Mouse (Mus musculus) pancreas, adult 10 weeks (tissue): Measurements from ENCODE around the gene Prr7. TPM values are rescaled to one million over a fixed set of nuclear protein-coding genes. Genes with fewer than 3 reads are reported as not detected.

Experiments
- polyA plus RNA-seq: library from polyadenylated mRNA; stranded (reverse); fragments of 350-450 nt; fragmentation: Illumina TruSeq; extraction: RNeasy Lipid Tissue Mini Kit (QIAGEN cat#74804); gene quantifications from one replicate; pipeline ENCODE4 v1.2.3, GENCODE M21; 2015; ENCODE audit warnings: low read depth, low replicate concordance; ENCODE audit not compliant: insufficient read depth

Prr7 gene
- 0.63 TPM for polyA plus RNA-seq

DNA sequence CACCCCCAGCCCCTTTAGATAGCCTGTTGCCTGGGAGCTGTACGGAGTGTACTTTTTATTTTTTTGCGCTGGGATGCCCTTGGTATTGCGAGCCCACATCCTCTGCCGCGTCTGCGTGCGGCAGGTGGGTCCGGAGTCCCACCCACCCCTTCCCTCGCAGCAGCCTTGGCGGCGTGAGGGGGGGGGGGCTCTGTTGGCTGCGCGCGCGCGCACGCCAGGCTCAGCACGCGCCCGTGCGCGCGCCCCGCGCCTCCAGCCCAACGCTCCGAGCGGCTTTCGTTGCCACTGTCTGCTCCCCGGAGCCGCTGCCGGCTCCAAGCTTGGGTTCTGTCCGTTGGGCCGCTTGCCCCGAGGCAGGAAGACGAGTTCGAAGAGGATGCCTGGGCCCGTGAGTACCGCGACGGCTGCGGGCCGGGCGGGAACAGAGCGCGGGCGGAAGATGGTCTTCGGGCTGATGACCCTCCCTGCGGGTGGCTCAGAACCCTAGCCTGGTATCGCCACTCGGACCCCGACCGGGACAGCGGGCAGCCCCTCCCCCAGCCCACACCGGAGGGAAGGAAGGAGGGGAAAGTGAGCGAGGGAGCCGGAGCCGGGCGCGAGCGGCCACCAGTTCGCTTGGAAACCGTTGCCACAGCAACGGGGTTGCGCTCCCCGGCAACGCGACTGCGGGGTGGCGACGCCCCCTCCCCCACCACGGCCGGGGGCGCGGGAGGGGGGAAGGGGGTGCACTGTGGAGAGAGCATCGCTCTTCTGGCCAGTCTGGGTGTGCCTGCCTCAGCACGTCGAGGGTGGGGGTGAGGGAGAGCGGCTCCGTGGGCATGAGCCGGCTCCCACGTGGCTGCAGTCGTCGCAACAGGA, at the start of gene Prr7:
Prr7 (plus strand) TSS at position 241 of the 858 bp plus-strand sequence.

DNA sequence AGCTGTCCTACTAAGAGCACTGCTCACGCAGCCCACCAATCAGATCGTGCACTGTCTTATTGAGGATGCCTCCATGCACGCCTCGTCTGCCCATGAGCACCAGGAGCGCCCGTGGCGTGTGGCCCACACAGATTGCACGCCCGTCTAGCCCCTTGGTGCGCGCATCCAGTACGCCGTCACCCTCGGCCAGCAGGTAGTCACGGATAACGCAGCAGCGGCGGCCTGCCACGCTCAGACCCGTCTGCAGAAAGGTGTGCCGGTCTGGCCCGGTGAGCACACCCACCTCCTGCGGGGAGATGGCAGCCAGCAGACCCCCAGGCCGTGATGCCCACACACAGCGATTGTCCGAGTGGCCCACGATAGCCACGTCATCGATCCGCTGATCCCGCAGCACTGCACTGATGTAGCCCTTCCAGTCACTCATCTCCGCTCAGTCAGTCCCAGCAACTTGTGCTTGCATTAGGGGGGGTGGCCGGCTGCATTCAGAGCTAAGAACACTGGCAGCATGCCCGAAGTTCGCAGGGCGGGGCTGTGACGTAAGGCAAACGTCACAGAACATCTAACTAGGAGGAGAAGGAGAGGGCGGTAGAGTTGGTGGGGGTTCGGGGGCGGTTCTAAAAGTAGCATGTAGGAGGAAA, 49.2 kb upstream of the Prr7 start, which contains the start of gene Pfn3:
Pfn3 (minus strand) TSS at position 490 of the 638 bp plus-strand sequence.

DNA sequence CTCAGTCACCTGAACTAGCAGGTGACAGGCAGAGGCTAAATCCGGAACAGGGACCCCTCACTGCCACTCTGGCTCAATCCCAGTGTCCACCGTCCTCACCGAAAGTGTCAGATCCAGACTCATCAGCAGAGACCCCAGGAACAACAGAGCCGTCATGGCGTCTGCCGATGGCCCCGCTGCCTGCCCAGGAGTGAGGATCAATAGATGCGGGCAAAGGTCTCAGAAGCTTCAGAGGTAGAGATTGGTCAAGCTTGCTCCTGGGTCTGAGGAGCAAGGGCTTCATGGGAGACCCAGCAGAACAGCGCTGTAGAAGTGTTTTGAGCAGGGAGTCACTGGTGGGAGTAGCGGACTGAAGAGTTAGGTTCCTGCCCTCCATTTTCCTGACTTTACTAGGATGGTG, 37.5 kb upstream of the Prr7 start, which contains the start of gene F12:
F12 (minus strand) TSS at position 181 of the 400 bp plus-strand sequence.

DNA sequence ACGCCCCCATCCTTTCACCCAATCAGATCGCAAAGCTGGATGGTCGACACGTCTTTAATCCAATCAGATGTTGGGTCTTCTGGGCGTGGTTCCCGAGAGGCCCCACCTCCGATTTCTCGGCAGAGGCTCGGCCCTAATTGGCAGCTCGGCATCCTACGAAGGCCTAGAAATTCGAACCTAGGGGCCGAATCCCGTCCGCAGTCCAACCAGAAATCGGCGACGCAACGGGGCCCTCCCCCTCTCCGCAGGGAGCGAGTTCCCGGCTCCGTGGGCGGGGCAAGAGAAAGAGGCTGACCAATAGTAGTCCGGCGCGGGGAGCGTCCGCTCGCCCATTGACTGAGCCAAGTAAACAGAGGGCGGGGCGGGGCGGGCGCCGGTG, 19.1 kb upstream of the Prr7 start, which contains the start of gene Grk6:
Grk6 (plus strand) TSS at position 136 of the 379 bp plus-strand sequence.

DNA sequence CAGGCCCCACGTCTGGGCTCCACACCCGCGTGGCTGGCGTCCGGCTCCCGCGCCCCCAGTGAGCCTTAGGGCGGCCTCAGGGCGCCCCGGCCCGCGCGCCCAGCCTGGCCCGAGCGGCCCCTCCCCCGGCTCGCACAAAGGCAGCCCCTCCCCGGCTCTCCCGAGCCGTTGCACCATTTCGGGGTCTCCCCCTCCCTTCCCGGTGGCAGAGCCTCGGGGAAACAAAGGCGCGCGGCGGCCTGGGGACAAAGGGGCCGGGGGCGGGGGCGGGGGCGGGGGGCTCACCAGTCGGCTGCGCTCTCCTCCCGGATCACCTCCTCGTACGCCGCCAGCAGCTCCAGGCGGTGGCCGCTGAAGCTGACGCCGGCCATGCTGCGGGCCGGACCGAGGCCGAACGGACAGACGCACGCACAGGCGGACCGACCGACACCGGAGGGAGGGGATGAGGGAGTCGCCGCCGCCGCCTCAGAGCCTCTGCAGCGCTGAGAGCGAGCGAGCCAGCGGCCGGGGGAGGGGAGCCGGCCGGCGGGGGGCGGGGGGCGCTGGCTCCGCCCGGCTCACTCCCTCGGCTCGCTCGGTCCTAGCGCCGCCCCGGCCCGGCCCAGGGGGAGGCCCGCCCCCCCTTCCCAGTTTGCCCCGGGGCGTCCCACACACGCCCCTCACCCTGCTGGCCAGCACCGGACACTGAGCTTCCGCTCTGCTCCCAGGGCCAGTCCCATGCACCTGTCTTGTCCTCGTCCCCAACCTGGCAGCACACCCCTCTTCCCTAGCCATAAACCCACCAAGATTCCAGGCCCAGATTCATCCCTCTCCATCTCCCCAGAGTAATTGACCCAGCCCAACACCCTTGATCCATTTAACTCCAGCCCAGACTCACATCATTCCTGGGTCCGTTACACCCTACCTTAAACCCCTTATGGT, 23.8 kb downstream of the Prr7 start, which contains the start of gene Dbn1:
Dbn1 (minus strand) TSS at position 534 of the 921 bp plus-strand sequence.

DNA sequence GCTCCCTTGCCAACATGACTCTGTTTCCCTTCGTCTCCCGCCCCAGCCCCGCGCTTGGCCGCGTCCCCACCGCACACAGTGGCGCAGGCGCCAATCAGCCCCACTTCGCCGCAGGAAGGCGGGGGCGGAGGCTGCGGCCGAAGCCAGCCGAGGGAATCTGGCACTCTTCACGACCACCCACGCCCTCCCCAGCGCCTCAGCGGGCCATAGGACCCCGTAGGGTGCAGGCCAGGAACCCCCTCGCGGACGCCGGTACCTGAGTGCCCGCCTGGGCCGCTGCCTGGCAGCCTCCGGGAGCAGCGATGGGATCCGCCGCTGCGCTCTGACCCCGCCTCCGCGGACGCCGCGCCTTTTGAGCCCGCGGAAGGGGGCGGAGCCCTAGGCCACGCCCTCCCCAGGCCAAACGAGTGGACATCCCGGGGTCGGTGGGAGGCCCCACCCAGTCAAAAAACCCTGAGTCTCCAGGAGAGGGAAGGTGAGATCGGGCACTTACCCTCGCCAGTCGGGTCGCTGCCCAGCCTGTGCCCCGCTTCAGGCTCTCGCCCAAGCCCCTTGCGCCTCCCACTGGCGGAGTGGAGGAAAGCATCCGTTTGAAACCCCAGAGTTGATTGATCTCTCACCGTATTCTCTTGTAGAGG, 49.2 kb downstream of the Prr7 start, which contains the start of gene Pdlim7:
Pdlim7 (minus strand) TSS at position 566 of the 638 bp plus-strand sequence.

Other genes with a start within 250 kb of the Prr7 start
- 54.5 TPM for gene Prelid1, start 143.8 kb upstream of the Prr7 start, polyA plus RNA-seq
- gene Rab24, start 142.3 kb upstream of the Prr7 start, polyA plus RNA-seq: 52.6 TPM
- not detected for gene Mxd3, start 134.4 kb upstream of the Prr7 start, polyA plus RNA-seq
- 21.4 TPM for gene Lman2, start 101.5 kb upstream of the Prr7 start, polyA plus RNA-seq
- gene Rgs14, start 94.5 kb upstream of the Prr7 start, polyA plus RNA-seq: 0.44 TPM
- not detected for gene Slc34a1, start 66.1 kb upstream of the Prr7 start, polyA plus RNA-seq
- not detected for gene Pfn3, start 49.0 kb upstream of the Prr7 start, polyA plus RNA-seq
- gene F12, start 37.5 kb upstream of the Prr7 start, polyA plus RNA-seq: not detected
- gene Grk6, start 19.2 kb upstream of the Prr7 start, polyA plus RNA-seq: 9.0 TPM
- gene Dbn1, start 23.8 kb downstream of the Prr7 start, polyA plus RNA-seq: 5.1 TPM
- gene Pdlim7, start 49.4 kb downstream of the Prr7 start, polyA plus RNA-seq: 10.5 TPM
- 2.5 TPM for gene Dok3, start 65.0 kb downstream of the Prr7 start, polyA plus RNA-seq
- gene Ddx41, start 72.4 kb downstream of the Prr7 start, polyA plus RNA-seq: 11.5 TPM
- gene Fam193b, start 106.9 kb downstream of the Prr7 start, polyA plus RNA-seq: 137 TPM
- 41.1 TPM for gene Tmed9, start 109.5 kb downstream of the Prr7 start, polyA plus RNA-seq
- 4.6 TPM for gene B4galt7, start 135.6 kb downstream of the Prr7 start, polyA plus RNA-seq
- 11.0 TPM for gene Caml, start 158.7 kb downstream of the Prr7 start, polyA plus RNA-seq
- 18.4 TPM for gene Ddx46, start 170.8 kb downstream of the Prr7 start, polyA plus RNA-seq
- gene B230219D22Rik, start 228.9 kb downstream of the Prr7 start, polyA plus RNA-seq: 10.2 TPM